Mouse (Mus musculus) cerebellum, postnatal 25 days (tissue): ENCODE data around the gene Gimd1.

Experiments
- DNase-seq, 2 experiments: peaks; one replicate each; pipeline ENCODE4 v3.0.0; 2021; ENCODE audit warnings: mixed read lengths in 2 of 2

Gimd1 gene

DNA sequence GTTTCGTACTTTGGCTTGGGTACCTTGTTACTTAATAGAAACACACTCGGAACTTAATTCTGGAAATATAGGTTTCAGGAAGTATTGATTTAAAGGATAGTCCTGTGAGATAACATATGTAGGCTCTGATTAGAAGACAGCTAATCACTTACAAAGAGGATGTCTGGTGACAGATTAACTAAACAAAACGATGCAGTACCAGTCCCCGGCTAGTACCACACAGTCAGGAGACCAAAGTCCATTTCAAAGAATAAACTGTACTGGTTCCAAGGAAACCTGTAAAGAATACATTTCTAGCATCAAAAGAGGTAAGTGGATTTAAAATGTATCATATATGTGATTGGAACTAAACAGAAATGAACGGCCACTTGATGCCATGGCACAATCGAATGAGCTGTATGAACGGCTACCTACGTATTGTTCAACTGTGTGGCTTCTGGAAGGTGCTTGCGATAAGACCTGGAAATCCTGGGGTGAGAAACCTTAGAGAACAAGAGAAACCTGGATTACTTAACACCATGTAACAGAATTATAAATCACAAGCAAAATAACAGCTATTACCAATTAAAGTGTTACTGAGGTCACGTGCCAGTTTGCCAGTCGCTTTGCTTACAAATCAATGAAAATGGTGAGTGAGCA, at the start of gene Gimd1:
Gimd1 (plus strand) TSS at position 220 of the 639 bp plus-strand sequence.
- no peak for DNase-seq

DNA sequence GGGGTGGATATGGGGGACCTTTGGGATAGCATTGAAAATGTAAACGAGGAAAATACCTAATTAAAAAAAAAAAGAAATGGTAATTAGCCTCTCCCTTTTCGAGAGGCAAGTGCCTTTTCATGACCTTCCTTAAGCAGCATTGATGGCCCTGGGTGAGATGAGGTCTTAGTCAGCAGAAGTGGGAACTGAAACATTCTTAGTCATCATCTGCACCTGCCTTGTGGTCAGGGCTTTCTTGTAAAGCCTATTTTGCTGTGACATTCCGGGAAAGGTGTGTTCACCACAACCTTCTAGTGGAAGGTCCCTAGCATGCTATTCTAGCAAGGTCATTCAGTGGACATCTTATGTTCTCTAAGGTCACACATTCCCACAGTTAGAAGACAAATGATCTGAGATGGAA, 48.4 kb upstream of the Gimd1 start:
- DNase-seq = no peak

DNA sequence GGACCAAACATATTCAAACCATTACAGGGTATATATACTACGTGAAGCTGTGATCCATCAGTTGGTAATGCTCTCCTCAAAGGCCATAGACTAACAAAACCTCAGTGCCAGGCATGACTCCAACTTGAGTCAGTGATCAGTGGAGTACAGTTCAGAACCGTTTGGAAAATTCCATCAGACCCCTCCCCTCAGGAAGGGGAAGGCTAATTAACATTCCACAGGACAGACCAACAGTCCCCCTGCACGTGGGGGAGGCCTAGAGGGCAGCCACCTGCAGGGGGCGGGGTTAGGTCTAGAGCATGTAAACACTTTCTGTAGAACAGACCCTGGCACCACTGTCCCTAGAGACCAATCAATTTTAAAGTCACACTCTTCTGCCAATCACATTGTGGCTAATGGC, 47.3 kb upstream of the Gimd1 start:
- DNase-seq = no peak

- DNase-seq = no peak
Measured at GRCm38 (mm10) chr3:132585122-132585972, 44.3 kb upstream of the Gimd1 start.

GRCm38 (mm10) chr3:132588146-132588545, 41.5 kb upstream of the Gimd1 start:
- DNase-seq = no peak

DNA sequence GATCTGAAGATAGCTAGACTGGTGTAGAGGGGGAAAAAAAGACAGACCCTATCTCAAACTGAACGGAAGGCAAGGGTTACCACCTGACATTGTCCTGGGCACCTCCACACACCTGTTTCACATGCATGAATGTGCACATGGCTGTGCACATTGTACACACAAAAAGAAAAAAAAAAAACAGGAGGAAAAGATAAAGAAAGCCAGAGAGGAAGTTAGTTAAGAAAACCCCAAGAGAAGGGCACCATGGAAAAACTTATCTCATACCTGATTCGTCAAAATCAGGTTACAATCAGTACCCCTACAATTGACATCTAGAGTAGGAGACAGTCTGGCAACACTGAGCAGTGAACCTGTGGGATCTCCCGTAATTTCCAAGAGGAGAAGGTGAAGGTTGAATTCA, 39.6 kb upstream of the Gimd1 start:
- DNase-seq = no peak

DNA sequence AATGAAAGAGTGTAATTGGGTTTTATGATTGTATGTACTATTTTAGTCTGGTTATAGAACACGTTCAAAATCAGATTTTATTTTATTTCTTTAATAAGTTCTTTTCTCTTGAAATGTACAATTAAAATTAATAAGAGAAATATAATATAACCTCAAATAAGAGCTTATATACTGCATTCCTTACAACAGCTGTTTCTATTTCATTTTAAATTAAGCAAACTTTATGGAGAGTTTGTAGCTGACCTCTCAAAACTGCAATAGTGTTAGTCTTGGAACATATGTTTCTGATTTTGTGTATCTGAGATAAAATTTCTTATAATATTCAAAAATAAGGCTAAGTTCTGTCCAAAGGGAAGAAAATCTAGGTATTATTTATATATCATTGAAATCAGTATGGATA, 39.0 kb upstream of the Gimd1 start:
- DNase-seq = no peak

GRCm38 (mm10) chr3:132628741-132629140, 879 bp upstream of the Gimd1 start:
- no peak for DNase-seq

DNA sequence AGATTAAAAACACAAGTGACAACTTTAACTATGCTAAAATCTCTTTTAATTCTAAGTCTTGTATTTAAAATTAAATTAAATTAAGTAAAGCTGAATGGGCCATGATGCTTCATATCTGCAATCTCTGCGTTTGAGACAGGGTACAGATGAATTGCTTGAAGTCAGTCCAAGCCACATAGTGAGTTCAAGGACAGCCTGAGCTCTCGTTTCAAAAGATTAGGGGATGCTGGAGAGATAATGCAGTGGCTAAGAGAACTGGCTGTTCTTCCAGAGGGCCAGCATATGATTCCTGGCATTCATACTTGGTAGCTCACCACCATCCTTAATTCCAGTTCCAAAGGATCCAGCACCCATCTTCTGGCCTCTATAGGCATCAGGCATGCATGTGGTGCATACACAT, 3.6 kb downstream of the Gimd1 start:
- DNase-seq = no peak

DNA sequence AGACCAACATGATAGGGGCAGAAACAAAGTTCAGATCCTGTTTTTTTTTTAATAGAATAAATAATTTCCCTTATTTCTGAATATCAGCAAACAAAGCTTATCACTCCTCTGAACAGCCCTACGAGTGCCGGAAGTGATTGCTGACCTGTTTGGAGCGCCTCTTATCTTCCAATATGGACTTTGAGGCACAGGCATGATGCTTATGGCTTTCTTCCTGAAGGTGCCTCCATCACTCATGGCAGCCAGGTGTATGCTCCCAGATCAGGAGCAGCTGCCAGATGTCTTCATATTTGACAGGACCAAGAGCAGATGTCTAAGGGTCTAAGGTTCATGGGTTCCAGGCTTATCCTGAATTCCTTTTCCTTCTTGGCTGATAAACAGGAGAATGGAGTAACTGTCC, 7.5 kb downstream of the Gimd1 start:
- DNase-seq = no peak

- DNase-seq = no peak
Measured at GRCm38 (mm10) chr3:132644071-132644470, 14.5 kb downstream of the Gimd1 start.

- no peak for DNase-seq
Measured at GRCm38 (mm10) chr3:132646814-132647213, 17.2 kb downstream of the Gimd1 start.

DNA sequence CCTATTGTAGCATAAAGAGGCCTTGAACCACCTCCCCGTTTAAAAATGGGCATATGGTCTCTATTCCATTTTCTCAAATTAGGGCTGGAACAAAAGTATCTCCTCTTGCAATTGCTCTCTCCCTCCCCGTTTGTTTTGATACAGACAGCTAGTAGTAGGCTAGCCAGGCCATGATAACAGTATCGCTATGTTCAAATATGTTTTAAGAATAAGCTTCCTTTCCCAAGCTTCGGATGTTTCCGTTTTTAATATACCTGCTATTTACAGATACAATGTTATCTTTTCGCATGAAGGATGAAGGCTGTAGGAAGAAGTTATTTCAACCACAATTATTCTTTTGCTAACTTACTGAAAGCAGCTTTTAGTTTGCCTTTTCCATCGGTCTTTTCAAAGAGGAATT, 19.7 kb downstream of the Gimd1 start:
- DNase-seq = no peak

DNA sequence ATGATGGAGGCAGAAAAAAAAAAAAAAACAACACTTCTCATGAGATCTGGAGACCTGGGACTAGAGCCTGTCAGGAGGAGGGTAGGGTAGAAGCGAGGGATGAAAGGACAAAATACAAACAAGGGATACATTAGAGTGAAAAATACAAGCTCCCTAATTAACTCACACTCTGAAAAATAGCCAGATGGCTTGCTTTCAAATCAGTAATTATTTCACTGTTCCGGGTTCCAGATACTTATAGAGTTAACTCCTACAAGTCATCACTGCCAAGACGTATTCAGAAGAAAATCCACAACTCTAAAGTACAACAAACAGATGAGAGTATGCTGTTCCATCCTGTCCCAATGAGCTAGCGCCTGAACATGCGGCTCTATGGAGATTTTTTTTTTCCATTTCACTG, 20.6 kb downstream of the Gimd1 start:
- DNase-seq = no peak

DNA sequence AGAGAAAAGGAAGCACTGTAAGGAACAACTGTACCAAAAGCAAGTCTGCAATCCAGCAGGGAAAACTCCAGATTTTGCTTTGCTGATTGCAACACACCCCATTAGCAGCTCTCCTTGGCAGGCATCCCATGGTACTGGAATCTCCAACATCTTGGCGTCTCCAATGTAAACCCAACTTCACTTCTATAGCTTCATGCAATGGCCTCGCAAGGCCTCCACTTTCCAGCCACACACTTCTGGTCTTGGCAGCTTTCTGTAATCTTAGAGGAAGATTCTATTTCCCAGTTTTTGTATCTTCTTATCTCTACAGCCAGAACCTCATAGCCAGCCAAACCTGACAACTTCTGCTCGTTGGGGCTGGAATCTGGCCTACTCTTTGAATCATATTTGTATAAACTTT, 22.2 kb downstream of the Gimd1 start:
- no peak for DNase-seq

DNA sequence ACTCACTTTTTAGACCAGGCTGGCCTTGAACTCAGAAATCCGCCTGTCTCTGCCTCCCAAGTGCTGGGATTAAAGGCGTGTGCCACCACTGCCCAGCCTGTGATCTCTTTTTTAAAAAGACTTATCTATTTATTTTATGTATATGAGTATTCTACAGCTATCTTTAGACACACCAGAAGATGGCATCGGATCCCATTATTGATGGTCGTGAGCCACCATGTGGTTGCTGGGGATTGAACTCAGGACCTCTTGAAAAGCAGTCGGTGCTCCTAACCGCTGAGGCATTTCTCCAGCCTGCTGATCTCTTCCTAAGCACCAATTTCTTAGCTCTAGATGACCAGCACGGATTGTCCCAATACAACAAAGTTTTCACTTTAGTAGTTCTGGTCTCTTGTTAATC, 24.3 kb downstream of the Gimd1 start:
- no peak for DNase-seq

- no peak for DNase-seq
Measured at GRCm38 (mm10) chr3:132655955-132656354, 26.3 kb downstream of the Gimd1 start.

- DNase-seq = no peak
Measured at GRCm38 (mm10) chr3:132677494-132677893, 47.9 kb downstream of the Gimd1 start.

DNA sequence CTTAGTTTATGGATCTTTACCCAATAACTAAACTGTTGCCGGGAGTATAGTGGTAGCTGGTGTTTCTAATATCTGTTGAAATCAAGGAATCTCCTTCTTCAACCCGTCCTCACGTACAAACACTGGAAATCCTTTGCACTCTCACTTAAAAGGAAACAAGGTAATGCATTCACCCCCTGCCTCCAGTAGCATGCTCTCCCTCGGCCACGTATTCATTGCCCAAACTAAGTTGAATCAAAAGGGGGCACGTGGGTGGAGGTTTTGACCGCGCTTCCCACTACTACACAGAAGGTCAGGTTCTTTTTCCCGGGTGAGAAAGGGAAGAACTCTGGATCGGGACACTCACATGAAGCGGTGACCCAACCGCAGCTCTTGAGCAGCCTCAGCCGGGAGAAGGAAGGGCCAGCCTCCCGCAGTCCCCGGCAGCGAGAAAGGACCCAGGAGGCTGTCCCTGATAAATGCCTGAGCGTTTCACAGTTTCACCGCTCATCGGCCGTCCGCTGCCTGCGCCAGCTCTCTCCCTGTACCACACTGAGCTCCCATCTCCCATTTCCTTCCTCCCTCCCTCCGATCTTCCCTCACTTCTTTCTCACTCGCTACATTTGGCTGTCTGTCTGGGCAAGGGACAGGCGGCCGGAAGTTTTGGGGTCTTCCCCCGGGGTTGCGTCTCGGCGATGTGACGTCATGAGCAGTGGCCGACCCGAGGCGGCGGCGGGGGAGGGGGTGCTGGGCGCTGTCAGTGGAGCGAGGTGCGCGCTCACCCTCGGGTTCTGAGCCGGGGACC, 54.0 kb downstream of the Gimd1 start, which contains the start of gene Tbck:
Tbck (plus strand) TSS at position 698 of the 784 bp plus-strand sequence.
- peak; percentile 96 to 98 for DNase-seq

DNA sequence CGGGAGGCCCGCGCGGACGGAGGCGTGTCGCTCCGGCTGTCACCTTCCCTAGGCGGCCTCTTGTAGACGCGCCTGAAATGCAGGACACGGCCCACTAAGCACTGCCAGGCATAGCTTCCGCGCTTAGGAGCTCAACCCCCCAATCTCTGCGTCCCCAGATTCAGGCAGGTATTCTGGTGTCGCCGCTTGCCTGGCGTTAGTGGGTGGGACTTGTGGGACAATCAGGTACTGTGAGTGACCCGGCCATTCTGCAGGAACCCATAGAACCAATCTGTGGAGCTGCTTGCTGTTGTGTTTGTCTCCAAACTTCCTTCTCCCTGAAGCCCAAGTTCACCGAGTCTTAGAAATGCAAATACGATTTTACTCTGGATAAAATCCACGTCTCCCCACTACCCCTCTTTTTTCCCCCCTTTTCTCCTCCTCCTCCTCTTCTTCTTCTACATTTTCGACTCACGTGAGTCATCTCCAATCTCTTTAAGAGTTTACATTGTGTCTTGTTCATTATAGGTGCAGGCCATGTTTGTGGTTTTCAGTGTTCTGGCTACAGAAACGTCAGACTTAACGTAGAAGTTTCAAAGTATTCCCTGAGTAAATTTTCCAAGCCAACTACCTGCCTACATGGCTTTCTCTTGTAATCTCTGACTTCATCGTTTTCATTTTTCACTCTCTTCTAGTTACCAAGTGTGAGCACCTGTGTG, 54.8 kb downstream of the Gimd1 start, which contains the start of gene Aimp1:
Aimp1 (minus strand) TSS at position 140 of the 698 bp plus-strand sequence.
- no peak for DNase-seq
